Mouse (Mus musculus) bone marrow, adult 2 months (tissue): ENCODE data around the gene Gm49711. TPM values are rescaled to one million over a fixed set of nuclear protein-coding genes. Genes with fewer than 3 reads are reported as not detected.

Experiments used
- H3K27ac ChIP-seq: fragments of 200-500 bp; 2 replicates; pipeline ENCODE4 v1.5.1; 2012; ENCODE audit warnings: low read depth, mild to moderate bottlenecking, control low read depth, inconsistent platforms, low read length; ENCODE audit not compliant: control insufficient read depth, poor library complexity, insufficient read depth
- H3K4me1 ChIP-seq: fragments of 200-500 bp; 2 replicates; pipeline ENCODE4 v1.6.1; 2011; ENCODE audit warnings: low read length; ENCODE audit not compliant: control insufficient read depth, insufficient read depth
- H3K4me3 ChIP-seq: fragments of 200-500 bp; replicated peaks from 2 replicates; pipeline ENCODE3; 2011; ENCODE audit warnings: mild to moderate bottlenecking, low read depth, low read length, control low read depth; ENCODE audit not compliant: control insufficient read depth
- CTCF ChIP-seq: fragments of 200-500 bp; IDR thresholded peaks from 2 replicates; pipeline ENCODE4 v1.5.1; 2011; ENCODE audit warnings: low read length, control low read depth; ENCODE audit not compliant: control insufficient read depth, insufficient read depth
- POLR2A ChIP-seq: fragments of 200-500 bp; IDR thresholded peaks from 2 replicates; pipeline ENCODE4 v1.6.1; 2011; ENCODE audit warnings: low read depth, mild to moderate bottlenecking, control low read depth, low read length, borderline replicate concordance; ENCODE audit not compliant: control insufficient read depth
- WGBS: fragments of 180-500 bp; shearing (Covaris S2); methylation state at CpG from one replicate; pipeline ENCODE4 v1.1.7; 2018; 5-methylcytosine and 5-hydroxymethylcytosine counted together
- polyA plus RNA-seq: library from polyadenylated mRNA; stranded (reverse); fragments of >200 nt; gene quantifications from 2 replicates; pipeline ENCODE4 v1.2.4, GENCODE M21; 2011; ENCODE audit warnings: low replicate concordance; ENCODE audit not compliant: missing spikeins, insufficient read depth, insufficient read length

Gm49711 gene
- polyA plus RNA-seq, 1 experiment, result not detected

GRCm38 (mm10) chr16:92159114-92159513 is 101.0 kb downstream of the Gm49711 start:
- Histone ChIP-seq H3K4me1 (no peaks in the 10 kb centered on the region), H3K4me3 (no peak overlapping the region), H3K27ac (no peak overlapping the region)
- no peak for TF ChIP-seq POLR2A
- TF ChIP-seq CTCF, result no peak
- WGBS, result 59% methylated on average over 6 of the region's 6 CpGs

DNA sequence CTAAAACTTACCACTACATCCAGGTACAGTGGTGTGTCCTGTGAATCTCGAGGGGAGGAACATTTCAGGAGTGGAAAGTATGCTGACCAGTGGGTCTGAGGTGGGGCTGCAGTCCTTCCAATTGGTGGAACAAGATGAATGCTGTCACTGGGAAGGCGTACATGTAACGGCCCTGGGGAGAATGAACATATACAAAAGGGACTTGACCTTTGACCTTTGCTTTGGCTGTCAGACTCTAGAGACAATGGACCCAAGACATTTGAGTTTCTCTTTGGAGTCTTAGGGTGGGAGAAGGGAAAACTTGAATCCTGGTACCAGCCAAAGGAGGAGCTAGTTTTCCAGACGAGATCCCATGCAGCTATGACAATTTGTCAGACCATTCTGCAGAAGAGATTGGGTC is 104.2 kb downstream of the Gm49711 start:
- no peak overlapping the region for H3K4me3 ChIP-seq
- H3K27ac ChIP-seq, result no peak overlapping the region
- WGBS, result 77% methylated on average over 4 of the region's 4 CpGs
- no peaks in the 10 kb centered on the region for H3K4me1 ChIP-seq
- no peak for TF ChIP-seq POLR2A
- no peak for TF ChIP-seq CTCF

DNA sequence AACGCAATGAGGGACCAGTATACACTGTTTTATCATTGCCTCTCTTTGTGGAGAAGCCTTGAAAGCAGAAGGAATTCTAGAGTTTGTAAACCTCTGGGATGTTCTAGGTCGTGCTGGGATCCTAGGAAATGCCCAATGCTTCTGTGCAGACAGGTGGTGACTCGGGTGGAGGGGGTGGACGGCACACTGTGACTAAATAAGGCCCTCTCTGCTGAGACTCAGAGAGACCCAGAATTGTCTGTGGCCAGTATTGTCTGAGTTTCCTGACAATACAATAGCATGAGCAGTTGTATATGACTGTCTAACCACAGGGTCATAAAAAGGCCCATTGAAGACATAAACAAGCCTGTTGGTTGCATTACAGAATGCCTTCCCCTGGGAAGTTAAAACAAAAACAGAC is 105.4 kb downstream of the Gm49711 start:
- Histone ChIP-seq H3K27ac (no peak overlapping the region), H3K4me1 (no peaks in the 10 kb centered on the region), H3K4me3 (no peak overlapping the region)
- TF ChIP-seq POLR2A (no peak), CTCF (no peak)
- WGBS, result 72% methylated on average over 4 of the region's 4 CpGs

GRCm38 (mm10) chr16:92176052-92176451 is 117.9 kb downstream of the Gm49711 start:
- Histone ChIP-seq H3K4me1 (no peaks in the 10 kb centered on the region), H3K4me3 (no peak overlapping the region), H3K27ac (no peak overlapping the region)
- TF ChIP-seq CTCF (no peak), POLR2A (no peak)
- 85% methylated on average over 1 of the region's 1 CpGs for WGBS

DNA sequence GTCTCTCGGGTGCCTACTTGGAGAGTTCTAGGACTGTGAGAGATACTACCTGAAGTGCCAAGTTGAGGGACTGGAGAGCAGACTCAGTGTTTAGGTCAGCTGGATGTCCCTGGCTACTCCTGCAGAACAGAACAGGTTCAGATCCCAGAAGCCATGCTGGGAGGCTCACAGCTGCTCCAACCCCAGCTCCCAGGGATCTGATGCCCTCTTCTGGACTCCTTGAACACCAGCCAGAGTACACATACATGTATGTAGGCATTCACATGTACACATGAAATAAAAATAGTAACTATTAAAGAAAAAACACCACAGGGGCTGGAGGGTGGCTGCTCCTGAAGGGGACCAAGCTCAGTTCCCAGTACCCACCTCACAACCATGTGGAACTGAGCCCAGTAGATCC is 119.6 kb downstream of the Gm49711 start:
- no peak for TF ChIP-seq POLR2A
- no peak for TF ChIP-seq CTCF
- 67% methylated on average over 1 of the region's 1 CpGs for WGBS
- Histone ChIP-seq H3K27ac (no peak overlapping the region), H3K4me1 (no peaks in the 10 kb centered on the region), H3K4me3 (no peak overlapping the region)

DNA sequence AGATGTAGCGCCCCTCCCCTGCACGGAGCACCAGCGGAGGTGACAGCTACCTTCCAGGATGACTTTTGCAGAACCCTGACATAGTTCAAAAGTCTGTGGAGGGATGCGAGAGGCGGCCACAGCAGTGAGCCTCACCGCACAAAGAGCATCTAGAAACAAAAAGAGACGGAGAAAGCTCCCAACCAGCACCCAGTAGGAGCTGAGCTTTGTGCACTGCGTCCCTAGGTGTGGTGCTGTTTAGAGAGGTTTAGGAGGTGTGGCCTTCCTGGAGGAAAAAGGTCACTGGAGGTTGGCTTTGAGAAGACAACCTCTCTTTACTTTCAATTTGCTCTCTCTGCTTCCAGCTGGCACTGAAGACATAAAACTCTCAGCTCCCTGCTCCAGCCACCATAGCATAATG is 121.2 kb downstream of the Gm49711 start:
- no peaks in the 10 kb centered on the region for H3K4me1 ChIP-seq
- no peak for TF ChIP-seq CTCF
- no peak for TF ChIP-seq POLR2A
- no peak overlapping the region for H3K4me3 ChIP-seq
- WGBS, result 83% methylated on average over 8 of the region's 8 CpGs
- no peak overlapping the region for H3K27ac ChIP-seq

DNA sequence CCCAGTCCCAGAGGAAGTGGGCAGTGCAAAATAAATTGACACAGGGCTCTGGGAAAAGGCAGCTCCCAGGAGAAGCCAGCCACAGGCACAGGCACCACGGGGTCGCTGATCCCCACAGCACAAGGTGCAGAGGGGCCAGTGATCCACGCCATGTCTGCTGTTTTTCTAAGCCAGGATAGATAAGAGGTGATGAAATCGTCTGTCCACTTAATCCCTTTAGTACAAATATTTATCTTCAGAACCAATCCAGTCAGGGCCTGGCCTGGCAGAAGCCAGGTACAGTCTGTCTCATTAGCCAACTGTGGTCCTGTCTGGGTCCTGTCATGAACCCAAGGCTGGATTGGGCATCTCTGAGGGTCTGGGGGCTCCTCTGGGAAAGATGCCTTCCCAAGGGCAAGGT is 125.4 kb downstream of the Gm49711 start:
- no peak overlapping the region for H3K4me3 ChIP-seq
- no peaks in the 10 kb centered on the region for H3K4me1 ChIP-seq
- WGBS, result 67% methylated on average over 4 of the region's 4 CpGs
- TF ChIP-seq CTCF (no peak), POLR2A (no peak)
- no peak overlapping the region for H3K27ac ChIP-seq

DNA sequence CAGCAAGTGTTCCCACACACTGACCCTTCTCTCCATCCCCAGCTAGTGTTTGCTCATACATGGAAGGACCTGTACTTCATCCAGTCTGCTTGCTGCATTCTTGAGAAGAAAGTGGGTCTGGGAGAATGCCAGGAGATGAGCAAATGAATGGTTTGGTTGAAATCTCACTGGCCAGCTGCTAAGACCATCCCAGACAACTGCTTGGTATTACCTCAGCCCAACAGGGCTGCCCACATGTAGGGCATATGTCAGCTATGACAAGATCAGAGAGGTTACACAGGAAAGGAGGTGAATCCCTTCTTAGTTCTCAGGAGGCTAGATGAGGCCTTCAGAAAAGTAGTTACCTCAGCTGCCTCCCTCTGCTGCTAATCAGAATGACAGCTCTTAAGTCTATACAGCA is 132.5 kb downstream of the Gm49711 start:
- no peak for TF ChIP-seq POLR2A
- TF ChIP-seq CTCF, result no peak
- H3K4me3 ChIP-seq, result no peak overlapping the region
- no peak overlapping the region for H3K27ac ChIP-seq
- no peaks in the 10 kb centered on the region for H3K4me1 ChIP-seq

GRCm38 (mm10) chr16:92195094-92195493 is 137.0 kb downstream of the Gm49711 start:
- 80% methylated on average over 6 of the region's 6 CpGs for WGBS
- no peak overlapping the region for H3K4me3 ChIP-seq
- no peak for TF ChIP-seq CTCF
- TF ChIP-seq POLR2A, result no peak
- H3K4me1 ChIP-seq, result no peaks in the 10 kb centered on the region
- H3K27ac ChIP-seq, result no peak overlapping the region
